Mouse (Mus musculus): Measurements from ENCODE around the gene Ing1. TPM values are rescaled to one million over a fixed set of nuclear protein-coding genes. Genes with fewer than 3 reads are reported as not detected.

The Ing1 gene
- polyA plus RNA-seq, 1 experiment: 21.8 TPM

GRCm38 (mm10) chr8:11602006-11602680, 46.8 kb downstream of the Ing1 start:
- Histone ChIP-seq H3K79me2 (ENCODE audit: control insufficient read depth, insufficient read depth) (no peaks in the 10 kb centered on the region), H3K27me3 (ENCODE audit: control insufficient read depth, insufficient read depth, insufficient read length) (no peaks in the 10 kb centered on the region), H3K4me3 (no peak overlapping the region), H3K4me2 (ENCODE audit: low read depth) (no peak overlapping the region), H3K36me3 (ENCODE audit: control insufficient read depth, insufficient read depth) (no peaks in the 10 kb centered on the region), H3ac (ENCODE audit: control insufficient read depth, insufficient read length) (no peak overlapping the region)
- TF ChIP-seq POLR2AphosphoS2 (IDR thresholded peaks at IDR 0.05; ENCODE audit: insufficient read length, low read depth) (peak; percentile 5), USF1 (IDR thresholded peaks at IDR 0.05; ENCODE audit: low read depth) (no peak)

GRCm38 (mm10) chr8:11608848-11609247, 53.5 kb downstream of the Ing1 start:
- no peak overlapping the region for H3ac ChIP-seq (ENCODE audit: control insufficient read depth, insufficient read length)
- TF ChIP-seq MAX (IDR thresholded peaks at IDR 0.05; ENCODE audit: low read depth): no peak
- TF ChIP-seq POLR2AphosphoS2 (IDR thresholded peaks at IDR 0.05; ENCODE audit: insufficient read length, low read depth): peak; percentile 68
- no peak overlapping the region for H3K4me2 ChIP-seq (ENCODE audit: low read depth)
- H3K4me3 ChIP-seq: no peak overlapping the region
- H3K27me3 ChIP-seq (ENCODE audit: control insufficient read depth, insufficient read depth, insufficient read length): no peaks in the 10 kb centered on the region
- no peaks in the 10 kb centered on the region for H3K79me2 ChIP-seq (ENCODE audit: control insufficient read depth, insufficient read depth)
- peaks cover 40% of the 10 kb centered on the region for H3K36me3 ChIP-seq (ENCODE audit: control insufficient read depth, insufficient read depth)

Other genes starting within 250 kb of the Ing1 start
- 47.3 TPM for gene Col4a2, start 242.8 kb upstream of the Ing1 start, polyA plus RNA-seq (2012; fragmentation: generic; extraction: Trizol)
- gene Col4a1, start 242.7 kb upstream of the Ing1 start, polyA plus RNA-seq (2012; fragmentation: generic; extraction: Trizol): 34.8 TPM
- gene Rab20, start 76.9 kb upstream of the Ing1 start, polyA plus RNA-seq (2012; fragmentation: generic; extraction: Trizol): 1.2 TPM
- gene Naxd, start 58.1 kb upstream of the Ing1 start, polyA plus RNA-seq (2012; fragmentation: generic; extraction: Trizol): 89.2 TPM
- gene Cars2, start 4.8 kb upstream of the Ing1 start, polyA plus RNA-seq (2012; fragmentation: generic; extraction: Trizol): 14.4 TPM
- 71.9 TPM for gene Ankrd10, start 80.2 kb downstream of the Ing1 start, polyA plus RNA-seq (2012; fragmentation: generic; extraction: Trizol)
- 0.30 TPM for gene 1700016D06Rik, start 145.5 kb downstream of the Ing1 start, polyA plus RNA-seq (2012; fragmentation: generic; extraction: Trizol)
- gene Arhgef7, start 172.2 kb downstream of the Ing1 start, polyA plus RNA-seq (2012; fragmentation: generic; extraction: Trizol): 24.5 TPM

All from myocyte (in vitro differentiated cells).